Mouse (Mus musculus): Measurements from ENCODE around the gene Calcoco1.
A peak's percentile ranks its signal among the peaks of the same experiment; 100 is the strongest.

Gene Calcoco1

DNA sequence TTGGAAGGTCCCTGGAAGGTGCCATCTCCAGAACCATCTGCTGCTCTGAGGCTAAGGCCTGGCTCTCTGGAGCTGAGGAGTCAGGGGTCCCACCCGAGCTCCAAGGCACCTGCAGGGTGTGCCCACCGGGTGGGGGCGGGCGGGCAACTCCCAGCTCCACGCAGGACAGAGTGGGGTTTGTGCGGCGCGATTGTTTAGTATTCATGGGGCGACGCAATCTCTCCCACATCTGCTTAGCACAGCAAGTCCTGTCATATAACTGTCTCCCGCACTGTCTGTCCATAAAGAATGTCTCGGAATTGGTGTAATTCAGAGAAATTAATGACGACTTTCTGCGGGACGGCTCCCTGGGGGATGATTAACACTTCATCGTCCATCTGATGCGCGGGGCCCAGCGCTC is 15.1 kb upstream of the Calcoco1 start:
- no peak for DNase-seq (ENCODE audit: low spot score)

- DNase-seq (ENCODE audit: low spot score), result peak; percentile 70
Observed at GRCm38 (mm10) chr15:102736127-102736944, 14.4 kb upstream of the Calcoco1 start.

GRCm38 (mm10) chr15:102735031-102735430 is 13.1 kb upstream of the Calcoco1 start:
- DNase-seq (ENCODE audit: low spot score), result no peak

- no peak for DNase-seq (ENCODE audit: low spot score)
Observed at GRCm38 (mm10) chr15:102733759-102734531, 12.0 kb upstream of the Calcoco1 start.

- DNase-seq (ENCODE audit: low spot score), result peak; percentile 70
Observed at GRCm38 (mm10) chr15:102733233-102733632, 11.3 kb upstream of the Calcoco1 start.

DNA sequence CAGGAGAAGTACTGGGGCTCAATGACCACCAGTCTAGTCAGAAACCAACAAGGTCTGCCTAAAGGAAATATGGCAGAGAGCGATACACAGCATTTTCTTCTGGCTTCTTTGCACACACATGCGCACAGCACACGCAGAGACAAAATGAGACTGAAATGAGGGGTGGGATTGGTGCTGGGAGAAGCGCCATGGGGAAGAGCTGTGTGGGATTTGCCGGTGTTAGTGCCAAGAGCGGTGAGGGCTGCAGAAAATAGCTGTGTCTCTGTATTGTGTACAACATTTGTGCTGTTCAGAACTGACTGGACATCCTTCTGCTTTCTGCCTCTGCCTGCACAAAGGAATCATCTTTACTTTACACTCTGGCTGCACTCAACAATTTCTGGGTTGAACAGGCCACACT is 10.4 kb upstream of the Calcoco1 start:
- no peak for DNase-seq (ENCODE audit: low spot score)

DNA sequence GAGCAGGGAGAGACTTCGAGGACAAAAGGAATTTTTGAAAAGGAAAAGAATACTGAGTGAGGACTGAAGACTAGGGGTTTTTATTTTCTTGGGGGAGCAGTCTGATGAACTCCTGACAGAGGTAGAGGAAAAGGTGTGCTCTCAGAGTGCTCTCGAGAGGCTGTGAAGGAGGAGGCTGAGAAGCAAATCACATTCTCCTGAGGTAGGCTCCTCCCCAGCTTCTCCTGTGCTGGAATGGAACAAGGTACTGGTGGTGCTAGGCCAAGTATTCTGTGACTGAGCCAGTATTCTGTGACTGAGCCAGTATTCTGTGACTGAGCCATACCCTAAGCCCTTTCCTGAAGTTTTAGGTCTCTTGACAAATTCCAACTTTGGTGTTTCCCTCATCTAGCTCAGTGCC is 6.0 kb upstream of the Calcoco1 start:
- DNase-seq (ENCODE audit: low spot score), result no peak

GRCm38 (mm10) chr15:102723358-102724135 is 1.6 kb upstream of the Calcoco1 start:
- DNase-seq (ENCODE audit: low spot score), result no peak

DNA sequence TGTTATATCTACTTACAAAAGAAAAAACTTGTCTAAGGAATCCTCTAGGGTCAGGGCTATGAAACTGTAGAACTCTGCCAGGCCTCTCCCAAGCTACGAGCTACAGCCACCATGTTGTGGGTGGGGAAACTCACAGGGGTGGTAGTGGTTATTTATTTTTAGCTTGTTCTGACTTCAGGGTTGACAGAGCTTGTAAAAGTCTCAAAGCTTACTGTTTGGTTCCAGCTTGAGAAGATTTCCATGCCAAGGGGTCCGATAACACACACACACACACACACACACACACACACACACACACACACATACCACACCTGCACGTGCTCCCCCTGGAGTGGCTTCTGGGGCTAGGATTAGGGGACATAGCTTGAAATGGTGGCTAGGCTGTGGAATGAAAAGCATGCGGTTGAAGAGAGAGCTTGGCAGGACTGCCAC is 538 bp upstream of the Calcoco1 start:
- DNase-seq (ENCODE audit: low spot score), result no peak

DNA sequence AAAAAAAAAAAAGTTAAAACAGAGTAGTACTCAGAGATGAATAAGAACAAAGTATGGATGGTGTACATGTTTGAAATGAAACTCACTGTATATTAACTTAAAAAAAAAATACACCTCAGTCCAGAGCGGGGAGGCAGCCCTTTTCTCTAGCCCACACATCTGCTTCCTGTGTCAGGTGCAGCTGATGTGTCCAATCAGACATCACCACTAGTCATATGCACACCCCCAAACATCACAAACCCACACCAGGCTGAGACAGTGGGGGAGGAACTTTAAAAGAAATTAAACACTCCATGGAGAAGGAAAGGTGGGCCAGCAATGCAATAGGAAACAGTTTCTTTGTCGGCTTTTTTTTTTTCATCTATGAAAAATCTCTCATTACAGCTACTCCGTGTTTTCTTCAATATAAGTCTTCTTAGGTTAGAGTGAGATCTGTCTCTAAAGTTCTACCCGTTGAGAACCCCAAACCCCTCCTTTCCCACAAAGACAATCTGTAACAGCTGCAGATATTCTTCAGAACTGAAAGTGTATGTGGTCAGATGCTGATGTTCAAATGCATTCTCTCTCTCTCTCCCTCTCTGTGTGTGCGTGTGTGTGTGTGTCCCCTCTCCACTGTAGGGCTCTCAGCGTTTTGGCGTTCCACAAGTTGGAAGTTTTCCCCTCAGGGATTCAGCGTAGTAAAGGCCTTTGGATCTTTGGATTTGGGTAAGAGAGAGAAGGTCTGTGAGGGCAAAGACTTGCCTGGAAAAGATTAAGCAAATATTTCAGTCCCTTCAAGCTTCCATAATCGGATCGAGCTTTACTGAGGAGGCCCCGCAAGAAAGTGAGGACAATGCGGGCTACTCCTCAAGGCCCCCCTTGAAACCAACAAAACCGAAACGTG is 721 bp downstream of the Calcoco1 start:
- no peak for DNase-seq (ENCODE audit: low spot score)

GRCm38 (mm10) chr15:102716132-102716531 is 5.8 kb downstream of the Calcoco1 start:
- DNase-seq (ENCODE audit: low spot score), result no peak

DNA sequence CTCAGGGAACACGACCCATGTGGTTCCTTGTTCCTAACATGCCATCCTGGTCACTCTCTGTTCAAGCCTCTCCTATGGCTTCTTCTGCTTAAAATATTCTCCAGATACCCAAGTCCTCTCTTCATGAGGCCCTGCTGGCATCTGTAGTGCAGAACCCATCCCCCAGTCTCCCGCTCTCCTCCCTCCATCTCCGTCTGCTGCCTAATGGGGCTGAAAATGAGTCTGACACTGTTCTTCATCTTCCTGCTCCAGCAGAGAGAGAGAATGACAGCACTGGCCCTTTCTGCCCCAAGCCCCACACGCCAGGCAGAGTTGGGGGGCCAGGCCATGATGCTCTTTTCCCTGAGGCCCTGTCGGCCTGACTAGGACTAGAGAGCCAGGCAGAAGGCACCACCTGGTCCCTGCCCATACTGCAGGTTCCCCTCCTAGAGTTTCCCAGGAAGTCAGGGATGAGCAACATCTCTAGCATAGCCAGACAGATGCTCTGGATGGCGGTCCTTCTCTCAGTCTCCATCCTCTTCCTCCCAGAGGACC is 14.2 kb downstream of the Calcoco1 start:
- no peak for DNase-seq (ENCODE audit: low spot score)

- no peak for DNase-seq (ENCODE audit: low spot score)
Observed at GRCm38 (mm10) chr15:102705923-102706503, 16.0 kb downstream of the Calcoco1 start.

DNA sequence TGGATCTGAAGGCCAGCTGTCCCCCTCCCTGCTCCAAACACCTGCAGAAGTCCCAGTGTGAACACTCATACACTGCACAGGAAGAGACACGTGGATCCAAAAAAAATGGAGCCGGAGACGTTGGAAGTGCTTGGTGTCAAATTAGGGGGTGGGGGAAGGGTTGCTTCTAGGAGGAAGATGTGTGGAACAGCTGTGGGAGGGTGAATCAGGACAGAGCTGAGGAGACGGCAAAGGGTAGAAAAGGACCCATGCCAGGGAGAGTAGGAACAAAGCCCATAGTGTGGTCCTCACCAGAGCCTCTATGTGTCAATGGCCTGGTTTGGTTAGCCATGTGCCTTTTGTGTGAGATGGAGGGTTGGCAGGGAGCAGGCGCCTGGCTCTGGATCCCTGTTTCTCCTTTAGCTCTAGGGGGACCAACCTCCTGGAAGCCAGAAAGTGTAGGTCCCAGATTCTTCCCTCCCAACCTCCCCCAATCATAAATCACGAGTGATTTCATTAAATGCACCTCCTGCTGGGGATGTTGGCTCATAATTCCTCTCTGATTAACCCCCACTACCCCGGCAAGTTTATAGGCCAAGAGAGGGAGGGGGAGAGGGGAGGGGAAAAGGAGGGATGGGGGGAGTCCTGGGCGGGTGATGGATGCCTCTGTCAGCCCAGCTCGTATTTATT is 16.6 kb downstream of the Calcoco1 start:
- DNase-seq (ENCODE audit: low spot score), result no peak

DNA sequence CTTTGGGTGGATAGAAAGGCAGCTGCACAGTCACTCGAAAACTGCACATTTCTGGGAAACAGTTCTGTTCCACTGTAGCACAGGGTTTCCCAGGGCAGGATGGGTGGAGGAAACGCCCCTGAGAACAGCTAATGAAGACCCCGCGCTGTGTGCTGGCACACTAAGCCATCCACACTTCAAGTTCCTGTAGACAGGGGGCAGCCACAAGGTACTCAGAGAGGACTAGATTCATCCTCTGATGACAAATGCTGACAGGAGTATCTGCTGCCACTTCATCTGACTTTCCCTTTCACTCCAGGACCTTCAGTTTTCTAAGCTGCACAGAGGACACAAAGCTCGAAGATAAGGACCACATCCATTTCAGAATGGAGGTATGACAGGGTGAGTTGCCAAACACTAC is 17.2 kb downstream of the Calcoco1 start:
- DNase-seq (ENCODE audit: low spot score), result no peak

DNA sequence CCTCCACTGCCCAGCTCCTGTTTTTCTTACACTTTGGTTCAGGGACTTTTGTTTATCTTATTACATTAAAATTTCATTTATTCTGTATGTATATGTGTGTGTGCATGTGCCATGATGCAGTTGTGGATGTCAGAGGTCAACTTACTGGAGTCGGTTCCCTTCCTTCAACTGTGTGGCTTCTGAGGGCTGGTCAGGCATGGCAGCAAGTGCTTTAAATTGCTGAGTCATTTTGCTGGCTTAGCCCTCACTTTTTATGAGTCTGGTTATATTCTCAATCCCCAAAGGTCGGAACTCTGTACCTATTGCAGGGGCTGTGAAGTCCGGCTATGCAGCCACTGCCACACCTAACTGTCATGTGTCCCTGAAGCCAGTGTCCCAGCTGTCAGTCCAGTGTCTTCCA is 19.0 kb downstream of the Calcoco1 start:
- DNase-seq (ENCODE audit: low spot score), result no peak

DNA sequence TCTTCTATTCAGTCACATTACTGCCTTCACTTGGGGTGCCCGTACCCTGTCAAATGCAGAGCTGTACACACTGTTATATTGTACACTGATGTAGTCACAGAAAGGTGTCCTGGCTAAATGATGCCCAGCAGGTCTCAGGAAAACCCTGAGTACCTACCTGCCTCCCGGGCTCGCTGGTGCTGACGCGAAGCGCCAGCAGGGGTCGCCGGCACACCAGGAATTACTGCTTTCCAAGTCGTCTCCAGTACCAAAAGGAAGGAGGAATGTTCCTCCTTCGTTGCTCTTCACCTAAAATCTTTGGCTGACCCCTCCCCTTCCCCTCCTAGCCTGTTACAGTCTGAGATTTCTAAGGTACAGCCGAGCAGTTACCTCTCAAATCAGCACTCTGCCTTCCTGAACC is 23.8 kb downstream of the Calcoco1 start:
- peak; percentile 88 for DNase-seq (ENCODE audit: low spot score)

DNA sequence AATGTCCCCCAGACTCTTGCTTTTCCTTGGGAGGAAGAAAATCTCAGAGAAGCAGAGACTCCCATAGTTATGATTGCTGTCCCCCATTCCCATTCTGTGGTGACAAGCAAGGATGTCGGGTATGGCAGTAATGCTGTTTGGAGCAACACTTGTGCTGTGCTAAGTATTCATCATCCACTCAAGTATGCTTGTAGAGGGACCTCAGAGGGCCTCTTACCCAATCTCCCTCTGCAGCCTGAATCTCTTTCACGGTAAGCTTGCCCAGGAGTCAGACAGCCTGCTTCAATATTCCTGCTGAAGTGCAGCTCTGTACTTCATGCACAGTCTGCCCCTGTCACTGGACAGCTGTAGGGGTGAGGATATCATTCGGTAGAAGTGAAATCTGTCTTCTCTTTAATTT is 25.1 kb downstream of the Calcoco1 start:
- DNase-seq (ENCODE audit: low spot score), result no peak

DNA sequence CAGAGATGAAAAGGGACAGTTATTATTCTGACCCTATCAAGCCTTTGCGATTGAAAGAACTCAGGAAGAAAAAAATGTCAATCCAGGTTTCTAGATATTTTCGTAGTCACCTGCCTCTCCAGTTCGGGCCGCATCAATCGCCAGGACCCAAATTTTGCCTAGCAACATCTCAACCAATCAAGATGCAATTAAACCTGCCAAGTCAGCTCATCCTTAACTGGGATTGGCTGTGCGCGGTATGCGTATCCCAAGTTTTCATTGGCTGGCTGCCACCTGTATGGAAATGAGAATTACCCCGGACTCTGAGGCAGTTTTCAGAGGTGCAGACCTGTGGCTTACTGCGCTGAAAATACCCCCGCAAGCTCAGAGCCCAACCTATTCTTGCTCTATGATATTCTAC is 28.4 kb downstream of the Calcoco1 start:
- DNase-seq (ENCODE audit: low spot score), result peak; percentile 83

DNA sequence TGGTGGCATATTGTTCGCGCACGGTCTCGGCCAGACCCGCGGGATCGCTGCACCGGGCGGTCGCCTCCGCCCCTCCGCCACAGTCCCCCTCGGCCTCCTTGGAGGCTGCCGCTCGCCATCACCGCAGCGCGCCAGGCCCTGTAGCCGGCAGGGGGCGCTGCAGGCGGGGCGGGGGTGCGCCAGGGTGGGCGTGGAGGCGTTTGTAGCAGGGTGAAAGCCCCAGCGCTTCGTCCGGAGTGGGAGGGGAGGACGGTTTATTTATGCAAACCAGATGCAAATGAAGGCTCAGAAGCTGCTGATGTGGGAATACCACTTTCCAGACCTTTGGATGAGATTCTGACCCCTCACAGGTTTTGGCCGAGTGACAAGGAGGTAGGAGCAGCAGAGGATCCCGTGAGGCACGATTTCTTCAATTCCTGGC is 29.0 kb downstream of the Calcoco1 start:
- peak; percentile 57 for DNase-seq (ENCODE audit: low spot score)
